Mouse (Mus musculus): ENCODE results near the gene Camk1d. TPM values are rescaled to one million over a fixed set of nuclear protein-coding genes. Genes with fewer than 3 reads are reported as not detected.

Camk1d gene
- total RNA-seq (2014; rRNA removed; ENCODE audit: low replicate concordance): 1.1 and 5.4 TPM in 2 replicates
- polyA plus RNA-seq (2015; fragmentation: Nextera tagmentation; extraction: Ambion mirVana): 2.2 and 3.0 TPM in 2 replicates

GRCm38 (mm10) chr2:5714211-5715053 is at the start of gene Camk1d:
Camk1d (minus strand) TSS chr2:5714515.
- Histone ChIP-seq H3K4me2 (ENCODE audit: low read depth, low read length) (peak within 1 kb of the TSS; percentile 98), H3K27ac (ENCODE audit: low read depth) (0 out of 2 replicates have a peak within 1 kb of the TSS, but pooled peaks have one; percentile 2)

GRCm38 (mm10) chr2:5762031-5762430 is 47.7 kb upstream of the Camk1d start:
- Histone ChIP-seq H3K27ac (ENCODE audit: low read depth) (no peak overlapping the region), H3K9ac (replicated peaks; ENCODE audit: low read depth, low read length) (no peak overlapping the region), H3K4me1 (ENCODE audit: control insufficient read depth, insufficient read depth) (no peaks in the 10 kb centered on the region), H3K36me3 (replicated peaks; ENCODE audit: control insufficient read depth, insufficient read depth, low read length) (no peaks in the 10 kb centered on the region), H3K27me3 (ENCODE audit: control insufficient read depth, insufficient read depth, low read length) (no peaks in the 10 kb centered on the region), H3K9me3 (replicated peaks; ENCODE audit: control insufficient read depth, low read length) (no peaks in the 10 kb centered on the region), H3K4me3 (ENCODE audit: low read depth, low read length) (no peak overlapping the region), H3K4me2 (ENCODE audit: low read depth, low read length) (no peak overlapping the region)
- ATAC-seq (ENCODE audit: insufficient read depth, low read depth): no peak
- 92% methylated on average over 3 of the region's 3 CpGs for WGBS
- no peak for TF ChIP-seq CTCF (IDR thresholded peaks at IDR 0.05; ENCODE audit: low read depth)
- TF ChIP-seq EP300 (IDR thresholded peaks at IDR 0.05; ENCODE audit: low read depth): no peak
- no peak for DNase-seq (ENCODE audit: low spot score)

More at GRCm38 (mm10) chr2:5714211-5715053, at the start of gene Camk1d:
- H3K36me3 ChIP-seq (replicated peaks; ENCODE audit: control insufficient read depth, insufficient read depth, low read length): no peaks in the 10 kb centered on the region
- H3K4me1 ChIP-seq (ENCODE audit: control insufficient read depth, insufficient read depth): peaks cover 12% of the 10 kb centered on the region
- WGBS: under 1% methylated on average over 72 of the region's 80 CpGs
- H3K27me3 ChIP-seq (ENCODE audit: control insufficient read depth, insufficient read depth, low read length): peaks cover 25% of the 10 kb centered on the region
- peak within 1 kb of the TSS; percentile 40 for H3K9ac ChIP-seq (replicated peaks; ENCODE audit: low read depth, low read length)
- DNase-seq (ENCODE audit: low spot score): peak; percentile 40
- peaks cover 6% of the 10 kb centered on the region; the same call in 1 of the 2 replicates for H3K9me3 ChIP-seq (replicated peaks; ENCODE audit: control insufficient read depth, low read length)
- ATAC-seq (ENCODE audit: insufficient read depth, low read depth): peak; percentile 71
- peak within 1 kb of the TSS; percentile 73 for H3K4me3 ChIP-seq (ENCODE audit: low read depth, low read length)
- TF ChIP-seq EP300 (IDR thresholded peaks at IDR 0.05; ENCODE audit: low read depth): no peak
- peak; percentile 35 for TF ChIP-seq CTCF (IDR thresholded peaks at IDR 0.05; ENCODE audit: low read depth)

- Histone ChIP-seq H3K36me3 (replicated peaks; ENCODE audit: control insufficient read depth, insufficient read depth, low read length) (no peaks in the 10 kb centered on the region), H3K27ac (ENCODE audit: low read depth) (no peak overlapping the region), H3K4me2 (ENCODE audit: low read depth, low read length) (no peak overlapping the region), H3K9me3 (replicated peaks; ENCODE audit: control insufficient read depth, low read length) (no peaks in the 10 kb centered on the region), H3K27me3 (ENCODE audit: control insufficient read depth, insufficient read depth, low read length) (no peaks in the 10 kb centered on the region), H3K4me3 (ENCODE audit: low read depth, low read length) (no peak overlapping the region), H3K9ac (replicated peaks; ENCODE audit: low read depth, low read length) (no peak overlapping the region), H3K4me1 (ENCODE audit: control insufficient read depth, insufficient read depth) (no peaks in the 10 kb centered on the region)
- no peak for ATAC-seq (ENCODE audit: insufficient read depth, low read depth)
- 86% methylated on average over 8 of the region's 8 CpGs for WGBS
- TF ChIP-seq EP300 (IDR thresholded peaks at IDR 0.05; ENCODE audit: low read depth) (no peak), CTCF (IDR thresholded peaks at IDR 0.05; ENCODE audit: low read depth) (no peak)
- DNase-seq (ENCODE audit: low spot score): no peak
These were observed 46.2 kb upstream of the Camk1d start for GRCm38 (mm10) chr2:5760479-5761008.

- no peak for DNase-seq (ENCODE audit: low spot score)
- H3K36me3 ChIP-seq (replicated peaks; ENCODE audit: control insufficient read depth, insufficient read depth, low read length): no peaks in the 10 kb centered on the region
- no peak overlapping the region for H3K4me2 ChIP-seq (ENCODE audit: low read depth, low read length)
- H3K9ac ChIP-seq (replicated peaks; ENCODE audit: low read depth, low read length): no peak overlapping the region
- no peak overlapping the region for H3K4me3 ChIP-seq (ENCODE audit: low read depth, low read length)
- H3K4me1 ChIP-seq (ENCODE audit: control insufficient read depth, insufficient read depth): no peaks in the 10 kb centered on the region
- H3K9me3 ChIP-seq (replicated peaks; ENCODE audit: control insufficient read depth, low read length): no peaks in the 10 kb centered on the region
- no peak for ATAC-seq (ENCODE audit: insufficient read depth, low read depth)
- 0 out of 2 replicates have a peak, but pooled peaks have one; percentile 6 for TF ChIP-seq CTCF (IDR thresholded peaks at IDR 0.05; ENCODE audit: low read depth)
- no peak for TF ChIP-seq EP300 (IDR thresholded peaks at IDR 0.05; ENCODE audit: low read depth)
- no peak overlapping the region for H3K27ac ChIP-seq (ENCODE audit: low read depth)
- H3K27me3 ChIP-seq (ENCODE audit: control insufficient read depth, insufficient read depth, low read length): no peaks in the 10 kb centered on the region
- WGBS: 75% methylated on average over 2 of the region's 2 CpGs
These were observed 44.3 kb upstream of the Camk1d start for GRCm38 (mm10) chr2:5758569-5758968.

GRCm38 (mm10) chr2:5750872-5751271 is 36.6 kb upstream of the Camk1d start:
- DNase-seq (ENCODE audit: low spot score) (no peak), ATAC-seq (ENCODE audit: insufficient read depth, low read depth) (no peak)
- no peak overlapping the region for H3K4me2 ChIP-seq (ENCODE audit: low read depth, low read length)
- H3K36me3 ChIP-seq (replicated peaks; ENCODE audit: control insufficient read depth, insufficient read depth, low read length): no peaks in the 10 kb centered on the region
- H3K9me3 ChIP-seq (replicated peaks; ENCODE audit: control insufficient read depth, low read length): no peaks in the 10 kb centered on the region
- TF ChIP-seq CTCF (IDR thresholded peaks at IDR 0.05; ENCODE audit: low read depth): no peak
- TF ChIP-seq EP300 (IDR thresholded peaks at IDR 0.05; ENCODE audit: low read depth): no peak
- H3K9ac ChIP-seq (replicated peaks; ENCODE audit: low read depth, low read length): no peak overlapping the region
- no peaks in the 10 kb centered on the region for H3K4me1 ChIP-seq (ENCODE audit: control insufficient read depth, insufficient read depth)
- H3K27me3 ChIP-seq (ENCODE audit: control insufficient read depth, insufficient read depth, low read length): no peaks in the 10 kb centered on the region
- 83% methylated on average over 3 of the region's 3 CpGs for WGBS
- no peak overlapping the region for H3K27ac ChIP-seq (ENCODE audit: low read depth)
- H3K4me3 ChIP-seq (ENCODE audit: low read depth, low read length): no peak overlapping the region

Measured in heart, postnatal 0 days (tissue).